Mouse (Mus musculus) brain, embryonic 18.5 days (tissue): ENCODE data around the gene Dennd4c.
"Not testable (repeated sequence)": the region's sequence is repeated elsewhere in the genome, so short reads cannot be mapped to it uniquely, and the experiment has no call there.

Experiments
- DNase-seq: peaks from one replicate; pipeline ENCODE4 v3.0.0-alpha.2; 2012; ENCODE audit warnings: low read depth, low spot score

Gene Dennd4c

GRCm38 (mm10) chr4:86777587-86777986, 29.2 kb downstream of the Dennd4c start:
- no peak for DNase-seq

- DNase-seq: no peak
These were observed 62.2 kb downstream of the Dennd4c start for GRCm38 (mm10) chr4:86810604-86811003.

- DNase-seq: no peak
These were observed 66.5 kb downstream of the Dennd4c start for GRCm38 (mm10) chr4:86814850-86815249.

GRCm38 (mm10) chr4:86823169-86823568, 74.8 kb downstream of the Dennd4c start:
- DNase-seq: peak; percentile 2

GRCm38 (mm10) chr4:86825143-86825542, 76.8 kb downstream of the Dennd4c start:
- DNase-seq: no peak

GRCm38 (mm10) chr4:86831896-86832295, 83.5 kb downstream of the Dennd4c start:
- DNase-seq: no peak

- not testable (repeated sequence) for DNase-seq
These were observed 92.8 kb downstream of the Dennd4c start for GRCm38 (mm10) chr4:86841141-86841540.

GRCm38 (mm10) chr4:86845384-86845783, 97.0 kb downstream of the Dennd4c start:
- DNase-seq: no peak

- DNase-seq: no peak
These were observed 98.9 kb downstream of the Dennd4c start for GRCm38 (mm10) chr4:86847246-86847645.

GRCm38 (mm10) chr4:86851331-86851730, 103.0 kb downstream of the Dennd4c start:
- no peak for DNase-seq

GRCm38 (mm10) chr4:86852018-86852417, 103.7 kb downstream of the Dennd4c start:
- no peak for DNase-seq

- no peak for DNase-seq
These were observed 104.6 kb downstream of the Dennd4c start for GRCm38 (mm10) chr4:86852813-86853590.

GRCm38 (mm10) chr4:86856304-86857112, 108.2 kb downstream of the Dennd4c start:
- no peak for DNase-seq

- DNase-seq: peak; percentile 95
These were observed 109.0 kb downstream of the Dennd4c start, which contains the start of gene Rps6 for GRCm38 (mm10) chr4:86857113-86858069. TSS of gene Rps6 (minus strand) at chr4:86857412.

GRCm38 (mm10) chr4:86858070-86858440, 109.7 kb downstream of the Dennd4c start:
- no peak for DNase-seq

GRCm38 (mm10) chr4:86864087-86864486, 115.7 kb downstream of the Dennd4c start:
- no peak for DNase-seq

- no peak for DNase-seq
These were observed 123.6 kb downstream of the Dennd4c start for GRCm38 (mm10) chr4:86871988-86872387.

- no peak for DNase-seq
These were observed 124.7 kb downstream of the Dennd4c start for GRCm38 (mm10) chr4:86873072-86873471.

GRCm38 (mm10) chr4:86874146-86874847, 125.9 kb downstream of the Dennd4c start, which contains the start of gene Acer2:
TSS of gene Acer2 (plus strand) at chr4:86874396.
- no peak for DNase-seq

- no peak for DNase-seq
These were observed 131.1 kb downstream of the Dennd4c start for GRCm38 (mm10) chr4:86879477-86879876.

- no peak for DNase-seq
These were observed 132.8 kb downstream of the Dennd4c start for GRCm38 (mm10) chr4:86881178-86881577.
